Mouse (Mus musculus) spleen, adult 2 months (tissue): Measurements from ENCODE around the gene Nav3. TPM values are rescaled to one million over a fixed set of nuclear protein-coding genes. Genes with fewer than 3 reads are reported as not detected.

ENCODE experiments used
- DNase-seq, 2 experiments: peaks; one replicate each; pipeline versions ENCODE4 v3.0.0 to v3.0.0-alpha.2; 2012 to 2021; ENCODE audit warnings: low spot score in 2 of 2, low read depth in 1 of 2
- H3K27ac ChIP-seq: fragments of 200-500 bp; 2 replicates; pipeline ENCODE4 v1.5.1; 2012; ENCODE audit warnings: low read length, inconsistent platforms; ENCODE audit not compliant: insufficient read depth
- H3K27me3 ChIP-seq: fragments of 200-500 bp; 2 replicates; pipeline ENCODE4 v1.6.1; 2012; ENCODE audit warnings: mild to moderate bottlenecking, moderate library complexity, low read length, inconsistent platforms; ENCODE audit not compliant: control insufficient read depth, insufficient read depth
- H3K36me3 ChIP-seq: fragments of 200-500 bp; 2 replicates; pipeline ENCODE4 v1.6.1; 2012; ENCODE audit warnings: mild to moderate bottlenecking, low read length, inconsistent platforms; ENCODE audit not compliant: control insufficient read depth, insufficient read depth
- H3K4me1 ChIP-seq: fragments of 200-500 bp; 2 replicates; pipeline ENCODE4 v1.6.1; 2011; ENCODE audit warnings: inconsistent platforms; ENCODE audit not compliant: control insufficient read depth, insufficient read depth, insufficient read length
- H3K4me3 ChIP-seq: fragments of 200-500 bp; 2 replicates; pipeline ENCODE4 v1.5.1; 2011; ENCODE audit warnings: mild to moderate bottlenecking, inconsistent platforms; ENCODE audit not compliant: insufficient read depth, insufficient read length; ENCODE audit errors: extremely low read depth
- CTCF ChIP-seq: fragments of 200-500 bp; IDR thresholded peaks from 2 replicates; pipeline ENCODE4 v1.5.1; 2011; ENCODE audit warnings: mild to moderate bottlenecking, inconsistent platforms; ENCODE audit not compliant: insufficient read depth, insufficient read length, insufficient replicate concordance; ENCODE audit errors: extremely low read depth
- POLR2A ChIP-seq: fragments of 200-500 bp; IDR thresholded peaks from 2 replicates; pipeline ENCODE4 v1.6.1; 2011; ENCODE audit warnings: low read depth, low read length, inconsistent platforms
- WGBS: fragments of 180-500 bp; shearing (Covaris S2); methylation state at CpG from one replicate; pipeline ENCODE4 v1.1.7; 2018; 5-methylcytosine and 5-hydroxymethylcytosine counted together
- polyA plus RNA-seq: library from polyadenylated mRNA; depleted of rRNA; stranded (reverse); fragments of >200 nt; gene quantifications from 2 replicates; pipeline ENCODE4 v1.2.3, GENCODE M21; 2012

The Nav3 gene
- polyA plus RNA-seq, 1 experiment: 0.39 TPM

- Histone ChIP-seq H3K36me3 (no peaks in the 10 kb centered on the region), H3K27me3 (no peaks in the 10 kb centered on the region), H3K27ac (no peak overlapping the region), H3K4me3 (no peak overlapping the region), H3K4me1 (no peaks in the 10 kb centered on the region)
- DNase-seq: no peak
- WGBS: 84% methylated on average over 7 of the region's 7 CpGs
- TF ChIP-seq POLR2A (no peak), CTCF (no peak)
These were observed 263.8 kb downstream of the Nav3 start for GRCm38 (mm10) chr10:110192026-110192805.

- H3K4me3 ChIP-seq: no peak overlapping the region
- H3K27me3 ChIP-seq: no peaks in the 10 kb centered on the region
- no peak for DNase-seq
- H3K4me1 ChIP-seq: no peaks in the 10 kb centered on the region
- TF ChIP-seq CTCF (no peak), POLR2A (no peak)
- no peak overlapping the region for H3K27ac ChIP-seq
- WGBS: 65% methylated on average over 1 of the region's 1 CpGs
- H3K36me3 ChIP-seq: no peaks in the 10 kb centered on the region
These were observed 269.8 kb downstream of the Nav3 start for GRCm38 (mm10) chr10:110186242-110186641.

- no peak overlapping the region for H3K27ac ChIP-seq
- TF ChIP-seq CTCF (no peak), POLR2A (no peak)
- H3K4me1 ChIP-seq: no peaks in the 10 kb centered on the region
- WGBS: 91% methylated on average over 5 of the region's 5 CpGs
- DNase-seq: no peak
- H3K36me3 ChIP-seq: no peaks in the 10 kb centered on the region
- no peak overlapping the region for H3K4me3 ChIP-seq
- H3K27me3 ChIP-seq: no peaks in the 10 kb centered on the region
These were observed 280.1 kb downstream of the Nav3 start for GRCm38 (mm10) chr10:110175874-110176273.

- no peak overlapping the region for H3K27ac ChIP-seq
- no peaks in the 10 kb centered on the region for H3K27me3 ChIP-seq
- no peak for DNase-seq
- no peak overlapping the region for H3K4me3 ChIP-seq
- no peaks in the 10 kb centered on the region for H3K36me3 ChIP-seq
- TF ChIP-seq POLR2A (no peak), CTCF (no peak)
- no peaks in the 10 kb centered on the region for H3K4me1 ChIP-seq
- WGBS: 87% methylated on average over 6 of the region's 6 CpGs
These were observed 286.6 kb downstream of the Nav3 start for GRCm38 (mm10) chr10:110169416-110169815.

- no peaks in the 10 kb centered on the region for H3K4me1 ChIP-seq
- no peak for TF ChIP-seq CTCF
- no peak for TF ChIP-seq POLR2A
- no peaks in the 10 kb centered on the region for H3K27me3 ChIP-seq
- H3K27ac ChIP-seq: no peak overlapping the region
- no peak for DNase-seq
- H3K4me3 ChIP-seq: no peak overlapping the region
- 91% methylated on average over 2 of the region's 2 CpGs for WGBS
- H3K36me3 ChIP-seq: no peaks in the 10 kb centered on the region
These were observed 287.1 kb downstream of the Nav3 start for GRCm38 (mm10) chr10:110168892-110169291.

GRCm38 (mm10) chr10:110162596-110162995 lies 293.4 kb downstream of the Nav3 start:
- Histone ChIP-seq H3K27me3 (no peaks in the 10 kb centered on the region), H3K4me1 (no peaks in the 10 kb centered on the region), H3K4me3 (no peak overlapping the region), H3K36me3 (no peaks in the 10 kb centered on the region), H3K27ac (no peak overlapping the region)
- no peak for DNase-seq
- TF ChIP-seq CTCF (no peak), POLR2A (no peak)

- DNase-seq: no peak
- TF ChIP-seq CTCF (no peak), POLR2A (no peak)
- 54% methylated on average over 5 of the region's 5 CpGs for WGBS
- no peaks in the 10 kb centered on the region for H3K36me3 ChIP-seq
- no peak overlapping the region for H3K4me3 ChIP-seq
- H3K4me1 ChIP-seq: no peaks in the 10 kb centered on the region
- no peak overlapping the region for H3K27ac ChIP-seq
- no peaks in the 10 kb centered on the region for H3K27me3 ChIP-seq
These were observed 295.1 kb downstream of the Nav3 start for GRCm38 (mm10) chr10:110160894-110161293.
